Comparison of ENCODE assay signal across 7 mouse cellular contexts in genomic region chr6:34921941-34922340, GRCm38 (mm10). TPM values are rescaled to one million over a fixed set of nuclear protein-coding genes. Genes with fewer than 3 reads are reported as not detected.
DNase-seq lines count a peak whose midpoint lies in the region; ATAC-seq and TF ChIP-seq lines count a peak whose summit lies in the region.

No protein-coding gene starts in this region.

- no peaks in the 10 kb centered on the region for H3K9me3 ChIP-seq in midbrain, embryonic 11.5 days (ENCODE audit: control insufficient read depth, low read length)
- no peaks in the 10 kb centered on the region for H3K9me3 ChIP-seq in midbrain, embryonic 13.5 days

- H3K4me1 ChIP-seq in midbrain, embryonic 11.5 days (ENCODE audit: control insufficient read depth, insufficient read depth, low read length) = no peaks in the 10 kb centered on the region
- H3K4me1 ChIP-seq in midbrain, embryonic 13.5 days (replicated peaks) = no peaks in the 10 kb centered on the region
- H3K4me1 ChIP-seq in lung, adult 2 months (ENCODE audit: control insufficient read depth, insufficient read depth, low read length) = no peaks in the 10 kb centered on the region

- H3K27me3 ChIP-seq in midbrain, embryonic 11.5 days (ENCODE audit: control insufficient read depth, insufficient read depth, low read length) = no peaks in the 10 kb centered on the region
- H3K27me3 ChIP-seq in midbrain, embryonic 13.5 days = no peaks in the 10 kb centered on the region
- H3K27me3 ChIP-seq in splenic B cell, adult 2 months (ENCODE audit: control insufficient read depth, insufficient read depth, low read length, poor library complexity, severe bottlenecking) = no peaks in the 10 kb centered on the region

- H3K36me3 ChIP-seq in midbrain, embryonic 11.5 days (ENCODE audit: control insufficient read depth, insufficient read depth, low read length) = no peaks in the 10 kb centered on the region
- no peaks in the 10 kb centered on the region for H3K36me3 ChIP-seq in midbrain, embryonic 13.5 days
- no peaks in the 10 kb centered on the region for H3K36me3 ChIP-seq in splenic B cell, adult 2 months (ENCODE audit: control insufficient read depth, insufficient read depth, low read length, poor library complexity, severe bottlenecking)

- 0 out of 2 replicates have a peak, but pooled peaks have one; percentile 30 for ATAC-seq in midbrain, embryonic 11.5 days (ENCODE audit: low FRiP score)
- no peak for ATAC-seq in midbrain, embryonic 13.5 days

- intact Hi-C loops in heart, postnatal 36 days (cut with DNase I) = loop anchor here (2.0 kb wide), 1 partner anchor 411 kb away; no protein-coding TSS in a partner anchor

- no peak overlapping the region for H3K9ac ChIP-seq in midbrain, embryonic 11.5 days (ENCODE audit: low read length)
- no peak overlapping the region for H3K9ac ChIP-seq in midbrain, embryonic 13.5 days (replicated peaks)

- TF ChIP-seq CTCF in lung, adult 2 months (IDR thresholded peaks at IDR 0.05; ENCODE audit: insufficient read depth, low read length) = peak; percentile 91

- H3K27ac ChIP-seq in midbrain, embryonic 11.5 days (ENCODE audit: low read depth, low read length) = no peak overlapping the region
- no peak overlapping the region for H3K27ac ChIP-seq in midbrain, embryonic 13.5 days

- DNase-seq in midbrain, embryonic 11.5 days (ENCODE audit: low spot score, missing footprints) = no peak
- DNase-seq in Muller cell, postnatal 12 days (ENCODE audit: inconsistent ontology term) = peak; percentile 26
- DNase-seq in embryo, embryonic 10 days (ENCODE audit: low spot score) = peak; percentile 70
- DNase-seq in heart, postnatal 36 days = peak; percentile 26 to 40
- DNase-seq in lung, adult 2 months = peak; percentile 19
- peak; percentile 80 for DNase-seq in splenic B cell, adult 2 months (ENCODE audit: low read depth, low spot score)

- no peak overlapping the region for H3K4me3 ChIP-seq in midbrain, embryonic 11.5 days (ENCODE audit: low read depth, low read length)
- no peak overlapping the region for H3K4me3 ChIP-seq in midbrain, embryonic 13.5 days (replicated peaks)
- no peak overlapping the region for H3K4me3 ChIP-seq in lung, adult 2 months (replicated peaks; ENCODE audit: extremely low read depth, low read depth, low read length)

- no peak for TF ChIP-seq POLR2A in lung, adult 2 months (IDR thresholded peaks at IDR 0.05; ENCODE audit: borderline replicate concordance, extremely low read depth, low read depth, low read length)

- no peak overlapping the region for H3K4me2 ChIP-seq in midbrain, embryonic 11.5 days
- no peak overlapping the region for H3K4me2 ChIP-seq in midbrain, embryonic 13.5 days (replicated peaks)

- 58% methylated on average over 14 of the region's 14 CpGs for WGBS in midbrain, embryonic 11.5 days
- WGBS in midbrain, embryonic 13.5 days = 45% methylated on average over 13 of the region's 14 CpGs
- 41% methylated on average over 14 of the region's 14 CpGs for WGBS in lung, adult 2 months

RNA-seq across cellular contexts. Expression of gene Stra8, which starts 2.0 kb away (rescaled TPM):
- polyA plus RNA-seq in midbrain, embryonic 11.5 days (2014; fragmentation: Nextera tagmentation; extraction: Ambion mirVana) = not detected in 2 replicates
- not detected in 2 replicates for polyA plus RNA-seq in midbrain, embryonic 13.5 days (2015; fragmentation: Nextera tagmentation; extraction: Ambion mirVana)
- total RNA-seq in heart, postnatal 36 days (2021) = not detected
- polyA plus RNA-seq in lung, adult 2 months (2012; rRNA removed) = not detected in 2 replicates

RNA-seq across cellular contexts. Expression of gene Wdr91, which starts 11.3 kb away (rescaled TPM):
- polyA plus RNA-seq in midbrain, embryonic 11.5 days (2014; fragmentation: Nextera tagmentation; extraction: Ambion mirVana) = 9.8 and 10.4 TPM in 2 replicates
- polyA plus RNA-seq in midbrain, embryonic 13.5 days (2015; fragmentation: Nextera tagmentation; extraction: Ambion mirVana) = 12.0 and 13.9 TPM in 2 replicates
- total RNA-seq in heart, postnatal 36 days (2021) = 10 to 100 TPM; 11.4 to 15.5 TPM
- polyA plus RNA-seq in lung, adult 2 months (2012; rRNA removed) = 25.4 and 30.4 TPM in 2 replicates

RNA-seq across cellular contexts. Expression of gene Cyren, which starts 44.1 kb away (rescaled TPM):
- polyA plus RNA-seq in midbrain, embryonic 11.5 days (2014; fragmentation: Nextera tagmentation; extraction: Ambion mirVana) = 11.8 TPM in 2 replicates
- 11.6 and 12.1 TPM in 2 replicates for polyA plus RNA-seq in midbrain, embryonic 13.5 days (2015; fragmentation: Nextera tagmentation; extraction: Ambion mirVana)
- total RNA-seq in heart, postnatal 36 days (2021) = 1 to 10 TPM; 2.3 to 3.5 TPM
- 8.5 and 8.8 TPM in 2 replicates for polyA plus RNA-seq in lung, adult 2 months (2012; rRNA removed)

RNA-seq across cellular contexts. Expression of gene Tmem140, which starts 59.0 kb away (rescaled TPM):
- 1.00 and 1.3 TPM in 2 replicates for polyA plus RNA-seq in midbrain, embryonic 11.5 days (2014; fragmentation: Nextera tagmentation; extraction: Ambion mirVana)
- 0.96 and 1.5 TPM in 2 replicates for polyA plus RNA-seq in midbrain, embryonic 13.5 days (2015; fragmentation: Nextera tagmentation; extraction: Ambion mirVana)
- total RNA-seq in heart, postnatal 36 days (2021) = 10 to 100 TPM; 34.9 to 38.0 TPM
- polyA plus RNA-seq in lung, adult 2 months (2012; rRNA removed) = 71.8 and 74.8 TPM in 2 replicates
